Mouse (Mus musculus): ENCODE measurements at regions not wholly inside any gene's neighbourhood (a gene's known extent, or its start where the extent isn't known, plus 50 kb on each side); places are given as distances from the start of the nearest gene placed in this dataset.

DNA sequence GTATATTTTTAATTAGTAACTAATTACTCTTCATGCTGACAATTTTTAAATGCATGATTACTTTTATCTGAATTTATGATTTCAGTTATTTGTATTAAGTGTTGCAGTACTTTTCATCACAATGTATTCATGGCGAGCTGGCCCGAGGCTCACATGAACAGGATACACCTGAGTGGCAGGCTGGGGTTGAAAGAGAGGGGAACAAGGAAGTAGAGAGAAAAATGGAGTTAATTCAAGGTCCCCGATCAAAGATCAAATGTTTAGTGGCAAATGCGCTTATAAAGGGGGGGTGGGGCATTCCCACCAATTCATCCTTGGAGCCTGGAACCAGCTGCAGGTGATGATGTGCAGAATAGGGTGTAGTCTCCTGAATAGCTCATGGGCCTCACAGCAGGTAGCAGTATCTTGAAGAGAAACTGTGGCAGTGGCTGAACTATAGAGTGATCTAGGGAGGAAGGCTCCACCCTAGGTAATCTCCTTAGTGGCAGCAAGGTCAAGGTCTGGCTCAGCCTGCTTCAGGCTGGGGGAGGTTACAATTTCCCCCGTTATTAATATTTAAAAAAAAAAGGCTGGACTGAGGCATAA lies 360.2 kb downstream of the Cdh9 start:
- no peak for TF ChIP-seq POLR2A (IDR thresholded peaks at IDR 0.05; ENCODE audit: borderline replicate concordance, low read depth, low read length)
- no peak for TF ChIP-seq CTCF (IDR thresholded peaks at IDR 0.05; ENCODE audit: low read depth, low read length)

All from bone marrow macrophage, adult 2 months (primary cell).